Mouse (Mus musculus) CH12.LX (cell line): Measurements from ENCODE around the gene Nup160. TPM values are rescaled to one million over a fixed set of nuclear protein-coding genes. Genes with fewer than 3 reads are reported as not detected.

Experiments
- DNase-seq: peaks from one replicate; pipeline ENCODE4 v3.0.0-alpha.2; 2013; ENCODE audit errors: extremely low read depth
- H3K27ac ChIP-seq: 2 replicates; pipeline ENCODE4 v1.5.1; 2012; ENCODE audit warnings: low read depth, mild to moderate bottlenecking, control low read depth, moderate library complexity; ENCODE audit not compliant: insufficient read depth
- H3K27me3 ChIP-seq: replicated peaks from 2 replicates; pipeline ENCODE3; 2012; ENCODE audit warnings: inconsistent platforms
- H3K36me3 ChIP-seq, 2 experiments: replicated peaks in 1 of 2; 2 replicates each; pipeline versions ENCODE3 to v1.6.1; 2012; ENCODE audit warnings: inconsistent platforms in 1 of 2, low read length in 1 of 2, mild to moderate bottlenecking in 1 of 2, mixed read lengths in 1 of 2, moderate library complexity in 1 of 2; ENCODE audit not compliant: control insufficient read depth in 1 of 2, insufficient read depth in 1 of 2
- H3K4me1 ChIP-seq, 2 experiments: 2 replicates each; pipeline ENCODE4 v1.6.1; 2012; ENCODE audit warnings: inconsistent platforms in 1 of 2, moderate library complexity in 1 of 2; ENCODE audit not compliant: insufficient read depth in 2 of 2, control insufficient read depth in 1 of 2
- H3K4me2 ChIP-seq: 2 replicates; pipeline ENCODE4 v1.6.1; 2012; ENCODE audit warnings: low read depth, mild to moderate bottlenecking, control low read depth; ENCODE audit not compliant: poor library complexity, insufficient read depth, severe bottlenecking
- H3K4me3 ChIP-seq, 3 experiments: fragments of 150-350 bp in 1 of 3; sonication (generic) in 1 of 3; replicated peaks in 1 of 3; 2 replicates each; pipeline versions ENCODE3 to v1.5.1; 2011 to 2012; ENCODE audit warnings: low read depth in 2 of 3, low read length in 2 of 3, mild to moderate bottlenecking in 2 of 3, moderate library complexity in 2 of 3, control low read depth in 1 of 3, improper control_type of control experiment in 1 of 3, inconsistent platforms in 1 of 3, mixed read lengths in 1 of 3; ENCODE audit not compliant: poor library complexity in 1 of 3
- H3K79me2 ChIP-seq: replicated peaks from 2 replicates; pipeline ENCODE4 v1.6.1; 2012; ENCODE audit warnings: mild to moderate bottlenecking, moderate library complexity; ENCODE audit not compliant: control insufficient read depth, poor library complexity, insufficient read depth, severe bottlenecking; ENCODE audit errors: extremely low read depth
- H3K9ac ChIP-seq: 2 replicates; pipeline ENCODE4 v1.6.1; 2012; ENCODE audit warnings: low read depth, mild to moderate bottlenecking, control low read depth, moderate library complexity; ENCODE audit not compliant: insufficient read depth
- H3K9me3 ChIP-seq: replicated peaks from 2 replicates; pipeline ENCODE3; 2012; ENCODE audit warnings: low read length, inconsistent platforms, mixed read lengths
- BHLHE40 ChIP-seq: IDR thresholded peaks from 2 replicates; pipeline ENCODE4 v1.6.1; 2011; ENCODE audit warnings: mild to moderate bottlenecking, low read depth, low read length, improper control_type of control experiment
- CHD1 ChIP-seq: IDR thresholded peaks from 2 replicates; pipeline ENCODE4 v1.6.1; 2012; ENCODE audit warnings: low read depth, low read length, improper control_type of control experiment, inconsistent platforms
- CHD2 ChIP-seq: IDR thresholded peaks from 2 replicates; pipeline ENCODE4 v1.6.1; 2011; ENCODE audit warnings: low read length, improper control_type of control experiment
- ELF1 ChIP-seq: IDR thresholded peaks from 2 replicates; pipeline ENCODE4 v1.6.1; 2014; ENCODE audit warnings: low read depth, mild to moderate bottlenecking, inconsistent platforms, low read length, improper control_type of control experiment
- ETS1 ChIP-seq: conservative IDR thresholded peaks from 2 replicates; pipeline ENCODE4 v1.6.1; 2012; ENCODE audit warnings: low read depth, mild to moderate bottlenecking, inconsistent platforms, low read length, improper control_type of control experiment, moderate library complexity
- HCFC1 ChIP-seq: IDR thresholded peaks from 2 replicates; pipeline ENCODE4 v1.6.1; 2012; ENCODE audit warnings: low read depth, mild to moderate bottlenecking, inconsistent platforms, low read length, improper control_type of control experiment
- IRF4 ChIP-seq: IDR thresholded peaks from 2 replicates; pipeline ENCODE4 v1.6.1; 2014; ENCODE audit warnings: low read depth, mild to moderate bottlenecking, inconsistent platforms, low read length, improper control_type of control experiment
- JUN ChIP-seq: IDR thresholded peaks from 2 replicates; pipeline ENCODE4 v1.6.1; 2011; ENCODE audit warnings: low read depth, mild to moderate bottlenecking, low read length, improper control_type of control experiment, moderate library complexity; ENCODE audit not compliant: insufficient read depth
- JUND ChIP-seq: conservative IDR thresholded peaks from 2 replicates; pipeline ENCODE4 v1.6.1; 2011; ENCODE audit warnings: low read depth, low read length, improper control_type of control experiment
- MAFK ChIP-seq: IDR thresholded peaks from 2 replicates; pipeline ENCODE4 v1.6.1; 2011; ENCODE audit warnings: low read length, improper control_type of control experiment; ENCODE audit not compliant: insufficient replicate concordance
- MAX ChIP-seq: IDR thresholded peaks from 2 replicates; pipeline ENCODE4 v1.6.1; 2011; ENCODE audit warnings: low read length, improper control_type of control experiment
- MAZ ChIP-seq: IDR thresholded peaks from 2 replicates; pipeline ENCODE4 v1.6.1; 2012; ENCODE audit warnings: low read depth, mild to moderate bottlenecking, inconsistent platforms, low read length, improper control_type of control experiment, moderate library complexity
- MEF2A ChIP-seq: IDR thresholded peaks from 2 replicates; pipeline ENCODE4 v1.6.1; 2014; ENCODE audit warnings: low read depth, mild to moderate bottlenecking, inconsistent platforms, low read length, improper control_type of control experiment, borderline replicate concordance
- MXI1 ChIP-seq: IDR thresholded peaks from 2 replicates; pipeline ENCODE4 v1.6.1; 2011; ENCODE audit warnings: mild to moderate bottlenecking, low read depth, low read length, improper control_type of control experiment
- MYC ChIP-seq: IDR thresholded peaks from 2 replicates; pipeline ENCODE4 v1.6.1; 2011; ENCODE audit warnings: low read depth, mild to moderate bottlenecking, improper control_type of control experiment, low read length
- NRF1 ChIP-seq: IDR thresholded peaks from 2 replicates; pipeline ENCODE4 v1.6.1; 2014; ENCODE audit warnings: low read depth, mild to moderate bottlenecking, inconsistent platforms, low read length, improper control_type of control experiment, moderate library complexity
- POLR2AphosphoS2 ChIP-seq: IDR thresholded peaks from 2 replicates; pipeline ENCODE4 v1.6.1; 2011; ENCODE audit warnings: low read depth, low read length, improper control_type of control experiment
- RCOR1 ChIP-seq: conservative IDR thresholded peaks from 2 replicates; pipeline ENCODE4 v1.6.1; 2012; ENCODE audit warnings: low read depth, mild to moderate bottlenecking, inconsistent platforms, low read length, improper control_type of control experiment
- SIN3A ChIP-seq: IDR thresholded peaks from 2 replicates; pipeline ENCODE4 v1.6.1; 2012; ENCODE audit warnings: low read length, improper control_type of control experiment, inconsistent platforms
- SMC3 ChIP-seq: IDR thresholded peaks from 2 replicates; pipeline ENCODE4 v1.6.1; 2011; ENCODE audit warnings: low read depth, low read length, improper control_type of control experiment
- TBP ChIP-seq: conservative IDR thresholded peaks from 2 replicates; pipeline ENCODE4 v1.6.1; 2011; ENCODE audit warnings: low read depth, low read length, improper control_type of control experiment
- TCF12 ChIP-seq: IDR thresholded peaks from 2 replicates; pipeline ENCODE4 v1.6.1; 2014; ENCODE audit warnings: low read depth, mild to moderate bottlenecking, inconsistent platforms, low read length, improper control_type of control experiment
- UBTF ChIP-seq: IDR thresholded peaks from 2 replicates; pipeline ENCODE4 v1.6.1; 2012; ENCODE audit warnings: low read depth, mild to moderate bottlenecking, inconsistent platforms, low read length, improper control_type of control experiment, moderate library complexity
- USF2 ChIP-seq: conservative IDR thresholded peaks from 2 replicates; pipeline ENCODE4 v1.6.1; 2011; ENCODE audit warnings: low read depth, low read length, improper control_type of control experiment
- ZC3H11A ChIP-seq: IDR thresholded peaks from 2 replicates; pipeline ENCODE4 v1.6.1; 2012; ENCODE audit warnings: low read depth, mild to moderate bottlenecking, inconsistent platforms, low read length, improper control_type of control experiment
- ZKSCAN1 ChIP-seq: IDR thresholded peaks from 2 replicates; pipeline ENCODE4 v1.6.1; 2012; ENCODE audit warnings: low read depth, inconsistent platforms, low read length, improper control_type of control experiment, borderline replicate concordance
- ZNF384 ChIP-seq: IDR thresholded peaks from 2 replicates; pipeline ENCODE4 v1.6.1; 2012; ENCODE audit warnings: low read depth, low read length, improper control_type of control experiment, inconsistent platforms
- dilution Hi-C: fragments of 300-500 bp; cut with MboI; formaldehyde crosslinking; loops from 2 replicates; pipeline ENCODE4 v1.14.3; 2020; ENCODE audit warnings: low sequenced_read_pairs; ENCODE audit not compliant: extremely low pct_unique_long_range_greater_than_20kb, extremely low pct_ligation_motif_present
- in situ Hi-C: fragments of 300-500 bp; cut with MboI; formaldehyde crosslinking; loops from 3 replicates; pipeline ENCODE4 v1.14.3; 2019; ENCODE audit warnings: low sequenced_read_pairs, low pct_ligation_motif_present, low pct_unique_long_range_greater_than_20kb, mixed read lengths
- polyA plus RNA-seq: library from polyadenylated mRNA; unstranded; fragments of >175 nt; gene quantifications from 2 replicates; pipeline ENCODE4 v1.2.1, GENCODE M21; 2012; ENCODE audit warnings: low read depth; ENCODE audit not compliant: insufficient read length
- total RNA-seq, 2 experiments: library from RNA; depleted of rRNA; stranded (reverse); fragments of 300-350 nt in 1 of 2; fragments of >200 nt in 1 of 2; gene quantifications; 2 replicates each; pipeline ENCODE4 v1.2.3; 2012 to 2014

Gene Nup160
- total and polyA plus RNA-seq, 3 experiments = 32.7 to 71.8 (median 59.1) TPM

DNA sequence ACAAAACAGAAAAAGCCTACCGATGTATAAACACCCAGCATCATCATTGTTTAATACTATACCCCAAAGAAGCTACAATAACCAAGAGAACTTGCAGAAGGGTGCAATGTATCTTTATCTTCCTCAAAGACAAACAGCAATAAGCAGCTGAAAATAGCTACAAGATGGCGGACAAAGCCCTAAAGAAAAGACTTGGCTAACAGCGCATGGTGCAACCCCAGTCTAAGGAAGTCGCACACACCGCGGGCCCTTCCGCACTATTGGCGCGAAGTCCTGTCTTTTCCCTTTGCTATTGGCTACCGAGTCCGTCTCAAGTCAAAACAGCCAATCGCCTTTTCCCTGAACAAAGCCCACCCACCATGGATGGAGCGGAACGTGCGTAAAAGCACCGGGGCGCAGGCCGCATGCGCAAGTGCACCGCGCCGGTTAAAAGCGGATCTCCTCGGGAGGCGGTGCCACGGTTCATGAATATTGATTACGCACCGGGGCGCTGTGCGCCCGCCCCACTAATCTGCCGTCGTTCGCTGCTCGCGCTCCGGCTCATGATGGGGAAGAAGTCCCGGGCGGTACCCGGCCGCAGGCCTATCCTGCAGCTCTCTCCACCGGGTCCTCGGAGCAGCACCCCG, 68.2 kb downstream of the Nup160 start, which contains the start of gene Fnbp4 (continued):
- peak; percentile 99 for TF ChIP-seq MYC
- TF ChIP-seq MXI1 = no peak
- peak; percentile 96 for TF ChIP-seq ELF1

DNA sequence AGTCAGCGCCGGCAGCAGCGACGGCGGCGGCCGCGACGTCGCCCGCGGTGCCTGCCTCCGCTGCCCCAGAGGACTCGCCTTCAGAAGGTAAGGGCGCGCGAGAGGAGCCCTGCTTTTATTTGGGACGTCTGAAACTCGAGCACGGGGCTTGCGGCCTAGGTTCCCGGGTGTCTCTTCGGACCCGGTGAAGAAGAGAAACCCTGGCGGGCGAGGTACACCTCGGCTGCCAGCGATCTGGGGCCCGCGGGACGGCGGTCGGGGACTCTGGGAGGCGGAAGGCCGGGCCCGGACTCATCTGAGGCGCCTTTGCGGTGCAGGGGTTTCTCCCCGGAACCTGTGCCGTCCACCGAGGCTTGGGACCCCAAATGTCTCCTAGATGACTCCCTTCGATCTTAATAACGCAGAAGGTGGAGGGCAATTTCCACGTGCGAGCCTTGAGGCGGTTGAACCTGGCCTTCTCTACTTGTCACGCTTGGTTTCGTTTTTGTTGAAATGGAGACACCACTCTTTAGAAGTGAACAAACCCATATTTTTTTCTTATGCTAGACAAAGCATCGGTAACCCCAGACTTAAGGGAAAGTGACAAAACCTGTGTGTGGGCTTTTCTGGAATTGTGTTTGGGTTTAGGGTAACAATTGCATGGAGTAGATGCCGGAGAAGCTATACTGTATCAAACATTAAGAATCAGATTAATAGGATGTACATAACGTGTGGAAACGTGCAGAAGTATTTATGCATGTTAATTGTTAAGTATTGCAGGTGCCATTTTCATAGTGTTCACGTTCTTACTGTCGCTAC, 68.9 kb downstream of the Nup160 start:
- in situ Hi-C loops (no loop called here), dilution Hi-C loops (no loop called here)
- Histone ChIP-seq H3K27me3 (no peaks in the 10 kb centered on the region), H3K27ac (peak overlapping the region; percentile 61), H3K9ac (peak overlapping the region; percentile 74), H3K4me2 (peak overlapping the region; percentile 84; the same call in 1 of the 2 replicates), H3K79me2 (peaks cover 54% of the 10 kb centered on the region), H3K4me1 (peaks cover 10 to 30% of the 10 kb centered on the region in 2 experiments), H3K4me3 (peak overlapping the region; percentile 69 to 92 (median 74)), H3K9me3 (no peaks in the 10 kb centered on the region), H3K36me3 (peaks cover 16 to 30% of the 10 kb centered on the region in 2 experiments)
- DNase-seq = peak; percentile 47
- TF ChIP-seq RCOR1 (no peak), ZKSCAN1 (no peak), SMC3 (no peak), MAX (peak; percentile 69; the same call in 1 of the 2 replicates), UBTF (peak; percentile 98), BHLHE40 (peak; percentile 53), JUND (no peak), SIN3A (no peak; the same call in 1 of the 2 replicates), CHD1 (peak; percentile 91), HCFC1 (no peak), MXI1 (peak; percentile 91), MYC (peak; percentile 80), MEF2A (0 out of 2 replicates have a peak, but pooled peaks have one; percentile 17)
- TF ChIP-seq, all 38 proteins: peak for 7

DNA sequence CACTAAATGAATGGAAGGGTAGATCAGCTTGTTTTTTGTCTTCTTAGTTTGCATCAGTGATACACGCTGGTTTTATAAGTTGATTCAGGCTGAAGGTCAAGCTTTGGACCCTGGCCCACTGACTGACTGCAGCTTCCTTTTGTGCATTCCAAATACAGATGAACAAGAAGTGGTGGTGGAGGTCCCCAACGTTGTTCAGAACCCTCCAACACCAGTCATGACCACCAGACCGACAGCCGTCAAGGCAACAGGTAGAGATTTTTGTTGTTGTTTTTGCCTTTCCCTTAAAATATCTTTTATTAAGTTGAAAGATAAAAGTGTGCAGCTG, 69.5 kb downstream of the Nup160 start:
- Histone ChIP-seq H3K79me2 (peaks cover 59% of the 10 kb centered on the region), H3K4me1 (peaks cover 10 to 30% of the 10 kb centered on the region in 2 experiments), H3K9me3 (no peaks in the 10 kb centered on the region), H3K27ac (no peak overlapping the region), H3K36me3 (peaks cover 22 to 35% of the 10 kb centered on the region in 2 experiments), H3K4me2 (peak overlapping the region; percentile 84), H3K27me3 (no peaks in the 10 kb centered on the region), H3K4me3 (peak overlapping the region; percentile 69 to 92 (median 74)), H3K9ac (peak overlapping the region; percentile 74)
- in situ Hi-C loops = no loop called here
- DNase-seq = no peak
- dilution Hi-C loops = no loop called here
- no peak for TF ChIP-seq TBP
- TF ChIP-seq NRF1 = no peak
- no peak for TF ChIP-seq HCFC1
- TF ChIP-seq ELF1 = no peak
- TF ChIP-seq SIN3A = no peak
- no peak for TF ChIP-seq IRF4
- TF ChIP-seq CHD2 = no peak
- no peak for TF ChIP-seq POLR2AphosphoS2
- TF ChIP-seq ETS1 = no peak
- no peak for TF ChIP-seq MAX
- no peak for TF ChIP-seq BHLHE40
- TF ChIP-seq JUN = no peak
- no peak for TF ChIP-seq TCF12
- no peak for TF ChIP-seq MAFK
- no peak for TF ChIP-seq MYC
- TF ChIP-seq ZC3H11A = no peak
- TF ChIP-seq ZNF384 = no peak
- TF ChIP-seq MAZ = no peak
- no peak for TF ChIP-seq USF2
